Mouse (Mus musculus): ENCODE results near the gene Araf. TPM values are rescaled to one million over a fixed set of nuclear protein-coding genes. Genes with fewer than 3 reads are reported as not detected.
A peak's percentile ranks its signal among the peaks of the same experiment; 100 is the strongest.
"Not testable (repeated sequence)": the region's sequence is repeated elsewhere in the genome, so short reads cannot be mapped to it uniquely, and the experiment has no call there.

Gene Araf
- total and polyA plus RNA-seq, 3 experiments = 44.8 to 189 (median 56.9) TPM

GRCm38 (mm10) chrX:20798797-20799147 lies 1.2 kb downstream of the Araf start:
- Histone ChIP-seq H3K4me1 (ENCODE audit: insufficient read depth, low read depth, low read length) (0 out of 2 replicates have a peak, but pooled peaks cover 3% of the 10 kb centered on the region), H3K36me3 (replicated peaks) (no peaks in the 10 kb centered on the region), H3K27me3 (ENCODE audit: insufficient read depth, low read length) (no peaks in the 10 kb centered on the region), H3K4me3 (ENCODE audit: low read depth, low read length) (no peak overlapping the region; the same call in 1 of the 2 replicates), H3K9me3 (replicated peaks) (no peaks in the 10 kb centered on the region)
- DNase-seq (ENCODE audit: low spot score) = no peak
- TF ChIP-seq GATA1 (IDR thresholded peaks at IDR 0.05; ENCODE audit: borderline replicate concordance, low read length) (no peak), GATA2 (IDR thresholded peaks at IDR 0.05; ENCODE audit: borderline replicate concordance, low read depth, low read length) (no peak), POLR2AphosphoS5 (IDR thresholded peaks at IDR 0.05; ENCODE audit: insufficient replicate concordance, low read depth, low read length) (no peak), CTCF (IDR thresholded peaks at IDR 0.05; ENCODE audit: low read depth, low read length) (no peak), TAL1 (conservative IDR thresholded peaks at IDR 0.05; ENCODE audit: low read depth, low read length) (no peak)
- no peak for ATAC-seq (ENCODE audit: extremely low read depth, insufficient number of reproducible peaks, low FRiP score, poor library complexity, severe bottlenecking)

GRCm38 (mm10) chrX:20801456-20801855 lies 3.8 kb downstream of the Araf start:
- H3K4me3 ChIP-seq (ENCODE audit: low read depth, low read length) = no peak overlapping the region
- DNase-seq (ENCODE audit: low spot score) (no peak), ATAC-seq (ENCODE audit: extremely low read depth, insufficient number of reproducible peaks, low FRiP score, poor library complexity, severe bottlenecking) (no peak)
- no peaks in the 10 kb centered on the region for H3K27me3 ChIP-seq (ENCODE audit: insufficient read depth, low read length)
- no peaks in the 10 kb centered on the region for H3K9me3 ChIP-seq (replicated peaks)
- H3K4me1 ChIP-seq (ENCODE audit: insufficient read depth, low read depth, low read length) = 0 out of 2 replicates have a peak, but pooled peaks cover 3% of the 10 kb centered on the region
- H3K36me3 ChIP-seq (replicated peaks) = no peaks in the 10 kb centered on the region
- TF ChIP-seq GATA1 (IDR thresholded peaks at IDR 0.05; ENCODE audit: borderline replicate concordance, low read length) = no peak
- TF ChIP-seq CTCF (IDR thresholded peaks at IDR 0.05; ENCODE audit: low read depth, low read length) = no peak
- TF ChIP-seq TAL1 (conservative IDR thresholded peaks at IDR 0.05; ENCODE audit: low read depth, low read length) = no peak
- TF ChIP-seq GATA2 (IDR thresholded peaks at IDR 0.05; ENCODE audit: borderline replicate concordance, low read depth, low read length) = no peak

DNA sequence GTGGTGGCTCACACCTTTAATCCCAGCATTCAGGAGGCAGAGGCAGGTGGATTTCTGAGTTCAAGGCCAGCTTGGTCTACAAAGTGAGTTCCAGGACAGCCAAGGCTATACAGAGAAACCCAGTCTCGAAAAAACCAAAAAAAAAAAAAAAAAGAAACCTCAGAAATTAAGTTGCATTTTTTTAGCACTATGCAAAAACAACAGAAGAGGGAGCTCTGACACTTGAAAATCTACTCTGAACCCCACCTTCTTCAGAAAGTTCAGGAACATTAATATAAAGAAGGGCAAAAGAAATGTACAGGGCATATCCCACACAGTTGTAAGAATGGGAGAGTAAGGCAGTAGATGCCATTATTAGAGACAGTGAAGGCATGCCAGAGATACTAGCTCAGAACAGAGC lies 6.7 kb downstream of the Araf start:
- H3K27me3 ChIP-seq (ENCODE audit: insufficient read depth, low read length); H3K9me3 ChIP-seq (replicated peaks); H3K4me3 ChIP-seq (ENCODE audit: low read depth, low read length); H3K36me3 ChIP-seq (replicated peaks); ATAC-seq (ENCODE audit: extremely low read depth, insufficient number of reproducible peaks, low FRiP score, poor library complexity, severe bottlenecking); DNase-seq (ENCODE audit: low spot score); H3K4me1 ChIP-seq (ENCODE audit: insufficient read depth, low read depth, low read length): not testable (repeated sequence)

GRCm38 (mm10) chrX:20806295-20806694 lies 8.7 kb downstream of the Araf start:
- DNase-seq (ENCODE audit: low spot score) = no peak
- Histone ChIP-seq H3K9me3 (replicated peaks) (no peaks in the 10 kb centered on the region), H3K4me1 (ENCODE audit: insufficient read depth, low read depth, low read length) (no peaks in the 10 kb centered on the region), H3K36me3 (replicated peaks) (no peaks in the 10 kb centered on the region), H3K4me3 (ENCODE audit: low read depth, low read length) (no peak overlapping the region), H3K27me3 (ENCODE audit: insufficient read depth, low read length) (no peaks in the 10 kb centered on the region)
- no peak for TF ChIP-seq GATA2 (IDR thresholded peaks at IDR 0.05; ENCODE audit: borderline replicate concordance, low read depth, low read length)
- TF ChIP-seq POLR2AphosphoS5 (IDR thresholded peaks at IDR 0.05; ENCODE audit: insufficient replicate concordance, low read depth, low read length) = no peak
- no peak for TF ChIP-seq TAL1 (conservative IDR thresholded peaks at IDR 0.05; ENCODE audit: low read depth, low read length)
- no peak for TF ChIP-seq CTCF (IDR thresholded peaks at IDR 0.05; ENCODE audit: low read depth, low read length)
- no peak for TF ChIP-seq GATA1 (IDR thresholded peaks at IDR 0.05; ENCODE audit: borderline replicate concordance, low read length)
- no peak for ATAC-seq (ENCODE audit: extremely low read depth, insufficient number of reproducible peaks, low FRiP score, poor library complexity, severe bottlenecking)

DNA sequence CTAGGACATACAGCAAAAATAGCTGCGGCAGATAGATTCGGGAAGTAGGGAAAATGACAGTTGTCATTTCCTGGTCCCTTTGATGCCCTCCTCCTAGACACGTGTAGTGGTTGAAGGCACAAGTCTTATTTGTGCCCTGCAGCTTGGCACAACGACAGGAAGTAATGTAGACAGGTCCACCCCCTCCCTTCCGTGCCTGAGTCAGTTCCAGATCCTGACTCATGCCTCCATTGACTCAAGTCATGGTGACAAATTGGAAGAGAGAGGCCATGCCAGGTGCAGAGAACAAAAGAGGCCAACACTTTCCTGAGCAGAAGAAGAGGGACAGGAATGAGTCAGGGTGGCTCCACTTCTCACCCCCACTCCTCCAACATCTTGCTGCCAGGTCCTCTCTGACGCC lies 19.4 kb downstream of the Araf start:
- H3K27me3 ChIP-seq (ENCODE audit: insufficient read depth, low read length) = no peaks in the 10 kb centered on the region
- H3K4me3 ChIP-seq (ENCODE audit: low read depth, low read length) = no peak overlapping the region
- no peak for ATAC-seq (ENCODE audit: extremely low read depth, insufficient number of reproducible peaks, low FRiP score, poor library complexity, severe bottlenecking)
- DNase-seq (ENCODE audit: low spot score) = no peak
- H3K9me3 ChIP-seq (replicated peaks) = no peaks in the 10 kb centered on the region
- no peaks in the 10 kb centered on the region for H3K36me3 ChIP-seq (replicated peaks)
- peaks cover 9% of the 10 kb centered on the region for H3K4me1 ChIP-seq (ENCODE audit: insufficient read depth, low read depth, low read length)
- no peak for TF ChIP-seq POLR2AphosphoS5 (IDR thresholded peaks at IDR 0.05; ENCODE audit: insufficient replicate concordance, low read depth, low read length)

DNA sequence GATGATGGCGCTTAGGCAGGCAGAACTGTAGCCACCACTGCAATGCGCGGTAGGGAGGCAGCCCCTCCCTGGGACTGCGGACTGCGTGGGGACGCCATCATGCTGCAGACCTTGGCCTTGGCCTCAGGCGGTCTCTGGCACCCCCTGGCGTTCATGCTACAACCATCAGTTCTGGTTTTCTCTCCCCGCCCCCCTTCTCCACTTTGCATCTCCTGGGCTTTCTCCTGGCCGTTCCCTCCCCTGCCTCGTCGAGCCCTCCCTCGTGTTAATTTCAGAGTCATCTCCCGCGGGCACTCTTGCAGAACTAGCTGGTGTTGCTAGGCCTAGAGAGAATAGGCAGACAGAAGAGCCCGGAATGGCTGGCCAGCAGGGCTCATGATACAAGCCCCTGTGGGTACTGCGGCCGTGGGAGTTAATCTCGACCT lies 21.6 kb downstream of the Araf start:
- Histone ChIP-seq H3K36me3 (replicated peaks) (no peaks in the 10 kb centered on the region), H3K9me3 (replicated peaks) (no peaks in the 10 kb centered on the region), H3K4me1 (ENCODE audit: insufficient read depth, low read depth, low read length) (peaks cover 9% of the 10 kb centered on the region), H3K4me3 (ENCODE audit: low read depth, low read length) (peak overlapping the region; percentile 54; the same call in 1 of the 2 replicates), H3K27me3 (ENCODE audit: insufficient read depth, low read length) (no peaks in the 10 kb centered on the region)
- ATAC-seq (ENCODE audit: extremely low read depth, insufficient number of reproducible peaks, low FRiP score, poor library complexity, severe bottlenecking) = peak; percentile 83
- DNase-seq (ENCODE audit: low spot score) = peak; percentile 52
- TF ChIP-seq CTCF (IDR thresholded peaks at IDR 0.05; ENCODE audit: low read depth, low read length) (peak; percentile 41), POLR2AphosphoS5 (IDR thresholded peaks at IDR 0.05; ENCODE audit: insufficient replicate concordance, low read depth, low read length) (no peak), TAL1 (conservative IDR thresholded peaks at IDR 0.05; ENCODE audit: low read depth, low read length) (no peak), GATA1 (IDR thresholded peaks at IDR 0.05; ENCODE audit: borderline replicate concordance, low read length) (no peak), GATA2 (IDR thresholded peaks at IDR 0.05; ENCODE audit: borderline replicate concordance, low read depth, low read length) (no peak)

DNA sequence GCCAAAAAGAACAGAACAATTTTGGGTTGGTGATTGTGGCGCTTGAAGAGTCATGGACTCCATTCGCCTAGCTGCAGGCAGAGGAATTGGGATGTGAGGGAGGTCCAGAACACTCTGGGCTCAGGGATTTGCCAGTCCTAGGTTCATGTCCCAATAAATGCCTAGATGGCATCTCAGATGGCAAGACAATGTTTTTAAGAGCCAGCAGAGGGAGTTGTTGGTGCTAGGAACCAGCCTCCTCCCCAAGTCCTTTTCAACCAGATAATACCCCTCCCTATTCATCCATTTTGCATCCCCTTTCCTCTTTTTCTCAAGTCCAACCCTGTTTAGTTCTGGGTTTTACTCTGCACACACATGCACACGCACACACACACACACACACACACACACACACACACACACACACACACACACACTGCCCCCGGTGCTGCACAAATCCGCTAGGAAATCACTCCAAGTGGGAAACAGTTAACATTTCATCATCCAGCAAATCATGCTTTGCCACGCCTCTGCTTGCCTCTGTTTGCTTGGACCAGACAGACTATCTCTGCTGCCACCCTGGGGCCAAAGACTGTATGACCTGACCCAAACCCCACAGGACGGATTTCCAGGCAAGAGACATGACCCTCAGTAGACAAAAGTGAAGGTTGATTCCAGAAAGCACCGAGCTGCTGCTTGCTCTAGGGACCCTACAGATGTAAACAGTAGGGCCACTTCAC lies 22.3 kb downstream of the Araf start:
- Histone ChIP-seq H3K4me1 (ENCODE audit: insufficient read depth, low read depth, low read length) (peaks cover 9% of the 10 kb centered on the region), H3K27me3 (ENCODE audit: insufficient read depth, low read length) (no peaks in the 10 kb centered on the region), H3K36me3 (replicated peaks) (no peaks in the 10 kb centered on the region), H3K4me3 (ENCODE audit: low read depth, low read length) (no peak overlapping the region; the same call in 1 of the 2 replicates), H3K9me3 (replicated peaks) (no peaks in the 10 kb centered on the region)
- ATAC-seq (ENCODE audit: extremely low read depth, insufficient number of reproducible peaks, low FRiP score, poor library complexity, severe bottlenecking) = no peak
- peak; percentile 19 for DNase-seq (ENCODE audit: low spot score)
- TF ChIP-seq TAL1 (conservative IDR thresholded peaks at IDR 0.05; ENCODE audit: low read depth, low read length) (no peak), GATA2 (IDR thresholded peaks at IDR 0.05; ENCODE audit: borderline replicate concordance, low read depth, low read length) (no peak), CTCF (IDR thresholded peaks at IDR 0.05; ENCODE audit: low read depth, low read length) (no peak), GATA1 (IDR thresholded peaks at IDR 0.05; ENCODE audit: borderline replicate concordance, low read length) (no peak), POLR2AphosphoS5 (IDR thresholded peaks at IDR 0.05; ENCODE audit: insufficient replicate concordance, low read depth, low read length) (no peak)

Measured in G1E (cell line).